Mouse (Mus musculus) A20 (cell line): ENCODE results near the gene Ldhd.
A peak's percentile ranks its signal among the peaks of the same experiment; 100 is the strongest.

Experiments
- DNase-seq: peaks from one replicate; pipeline ENCODE4 v3.0.0-alpha.2; 2011; ENCODE audit warnings: low read depth, low spot score

Gene Ldhd

DNA sequence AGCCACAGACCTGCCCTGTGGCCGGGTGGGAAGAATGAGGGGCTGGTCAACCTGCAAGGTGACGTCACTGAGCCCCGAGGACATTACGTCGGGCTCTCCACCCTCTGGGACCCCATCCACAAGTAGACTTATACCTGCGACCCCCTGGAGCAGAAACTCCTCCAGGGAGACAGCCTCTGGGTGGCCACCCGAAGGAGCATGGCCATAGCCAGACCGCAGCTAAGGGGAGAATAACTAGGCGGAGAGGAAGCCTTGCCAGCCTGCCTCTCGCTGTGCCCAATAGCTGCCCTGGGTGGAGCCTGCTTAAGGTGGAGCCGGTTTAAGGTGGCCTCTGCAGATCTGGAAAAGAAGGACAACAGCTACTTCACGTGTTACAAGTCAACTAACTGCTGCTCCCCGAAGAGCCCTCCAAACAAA is at the start of gene Ldhd:
Gene Ldhd (minus strand): TSS at position 270 of the 417 bp plus-strand sequence.
- DNase-seq: no peak

- no peak for DNase-seq
Observed at GRCm38 (mm10) chr8:111678848-111679247, 48.7 kb upstream of the Ldhd start.

DNA sequence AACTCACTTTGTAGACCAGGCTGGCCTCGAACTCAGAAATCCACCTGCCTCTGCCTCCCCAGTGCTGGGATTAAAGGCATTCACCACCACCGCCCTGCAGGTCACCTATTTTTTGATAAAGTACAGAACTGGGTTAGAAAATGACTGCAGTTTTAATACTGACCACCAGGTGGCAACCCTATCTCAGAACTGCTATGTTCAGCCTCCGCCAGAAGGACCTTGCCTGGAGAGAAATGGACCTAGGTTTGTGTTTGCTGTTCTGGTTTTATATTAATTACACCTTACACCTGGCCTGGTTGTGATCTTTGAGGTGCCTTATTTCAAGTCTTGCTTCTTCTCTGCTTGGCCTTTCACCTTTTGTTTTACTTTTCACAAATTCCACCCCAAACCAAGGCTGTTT is 47.9 kb upstream of the Ldhd start:
- peak; percentile 71 for DNase-seq

- peak; percentile 29 for DNase-seq
Observed at GRCm38 (mm10) chr8:111676237-111676636, 46.1 kb upstream of the Ldhd start.

- no peak for DNase-seq
Observed at GRCm38 (mm10) chr8:111666751-111667150, 36.6 kb upstream of the Ldhd start.

DNA sequence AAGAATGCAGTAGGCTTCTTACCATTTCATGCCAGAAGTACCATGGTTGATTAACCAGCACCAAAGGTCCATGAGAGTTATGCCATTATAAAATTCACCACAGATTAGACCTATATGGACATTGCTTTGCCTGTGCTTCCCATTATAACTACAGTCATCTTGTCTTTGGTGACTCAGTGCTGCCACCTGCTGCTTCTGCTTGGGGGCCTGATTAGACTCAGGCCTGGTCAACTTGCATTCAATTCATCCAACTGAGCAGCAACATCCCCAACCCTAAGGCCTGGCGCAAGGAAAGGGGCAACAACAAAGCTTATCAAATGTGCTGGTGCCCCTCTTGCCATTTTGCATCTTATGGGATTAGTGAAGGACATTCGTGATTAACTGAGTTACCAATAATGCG is 32.3 kb upstream of the Ldhd start:
- DNase-seq: peak; percentile 73

GRCm38 (mm10) chr8:111658819-111659423 is 28.7 kb upstream of the Ldhd start:
- peak; percentile 24 for DNase-seq

DNA sequence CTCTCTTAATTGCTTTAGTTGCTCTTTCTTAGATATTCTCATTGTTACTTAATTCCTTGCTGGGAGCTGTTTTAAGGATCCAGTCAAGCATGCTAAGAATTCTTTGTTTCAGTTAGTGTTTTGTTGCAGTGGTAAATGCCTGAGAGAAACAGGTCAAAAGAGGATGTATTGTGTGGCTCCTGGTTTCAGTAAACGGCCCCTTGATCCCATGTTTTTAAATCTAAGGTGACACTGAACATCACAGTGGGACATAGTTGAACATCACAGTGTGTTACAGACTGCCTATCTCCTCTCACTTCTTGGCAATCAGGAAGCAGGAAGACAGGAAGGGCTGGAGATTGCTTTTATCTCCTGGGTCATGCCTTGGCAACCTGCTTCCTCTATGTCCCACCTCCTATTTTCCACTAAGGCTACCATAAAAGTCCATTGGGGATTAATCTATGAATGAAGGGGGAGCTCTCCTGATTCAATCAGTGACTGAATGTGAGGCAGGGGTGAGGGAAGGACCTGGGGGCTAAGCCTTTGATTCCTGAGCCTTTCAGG is 27.2 kb upstream of the Ldhd start:
- no peak for DNase-seq

GRCm38 (mm10) chr8:111653524-111653923 is 23.4 kb upstream of the Ldhd start:
- DNase-seq: no peak

DNA sequence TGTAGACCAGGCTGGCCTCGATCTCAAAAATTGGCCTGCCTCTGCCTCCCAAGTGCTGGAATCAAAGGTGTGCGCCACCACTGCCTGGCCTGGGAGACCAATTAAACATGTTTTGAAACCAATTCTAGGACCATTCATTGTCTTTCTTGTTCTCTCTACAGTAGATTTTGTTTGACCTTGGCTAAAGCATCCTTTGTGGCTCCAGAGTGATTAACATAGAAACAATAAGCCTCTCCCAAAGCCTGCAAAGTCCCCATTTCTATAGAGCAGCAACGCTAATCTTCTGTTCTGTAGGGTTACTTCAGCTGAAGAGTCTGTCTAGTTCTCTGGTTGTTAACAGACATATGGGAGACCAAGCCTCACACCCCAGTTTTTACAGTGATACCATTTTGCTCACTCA is 20.5 kb upstream of the Ldhd start:
- DNase-seq: no peak

- no peak for DNase-seq
Observed at GRCm38 (mm10) chr8:111648834-111649233, 18.7 kb upstream of the Ldhd start.

GRCm38 (mm10) chr8:111645715-111646114 is 15.5 kb upstream of the Ldhd start:
- DNase-seq: peak; percentile 37

DNA sequence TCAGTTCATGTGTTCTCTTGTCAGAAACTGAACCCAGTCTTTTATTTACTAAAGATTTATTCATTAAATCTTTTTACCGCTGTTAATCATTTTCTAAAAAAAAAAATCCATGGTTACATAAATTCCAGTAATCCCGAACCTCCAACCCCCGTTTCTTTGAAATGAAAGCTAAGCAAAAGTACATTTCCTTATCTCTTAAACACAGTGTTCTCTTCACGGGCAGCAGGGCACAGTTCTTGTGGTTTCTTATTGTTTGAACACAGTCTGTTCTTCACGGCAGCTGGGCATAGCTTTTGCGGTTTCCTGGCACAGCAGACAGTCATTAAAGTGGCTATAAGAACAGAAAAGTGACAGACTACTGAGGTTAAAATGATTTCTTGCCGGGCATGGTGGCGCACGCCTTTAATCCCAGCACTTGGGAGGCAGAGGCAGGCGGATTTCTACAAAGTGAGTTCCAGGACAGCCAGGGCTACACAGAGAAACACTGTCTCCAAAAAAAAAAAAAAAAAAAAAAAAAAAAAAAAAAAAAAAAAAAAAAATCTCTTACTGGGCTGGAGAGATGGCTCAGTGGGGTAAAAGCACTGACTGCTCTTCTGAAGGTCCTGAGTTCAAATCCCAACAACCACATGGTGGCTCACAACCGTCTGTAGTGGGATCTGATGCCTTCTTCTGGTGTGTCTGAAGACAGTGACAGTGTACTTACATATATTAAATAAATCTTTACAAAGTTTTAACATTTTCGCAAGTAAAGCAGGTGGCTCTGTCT is 14.3 kb upstream of the Ldhd start:
- DNase-seq: peak; percentile 78

GRCm38 (mm10) chr8:111643264-111644141 is 13.3 kb upstream of the Ldhd start, which contains the start of gene Zfp1:
Gene Zfp1, plus strand, starts transcription at chr8:111643401.
- DNase-seq: peak; percentile 96

GRCm38 (mm10) chr8:111642939-111643263 is 12.7 kb upstream of the Ldhd start:
- no peak for DNase-seq

- no peak for DNase-seq
Observed at GRCm38 (mm10) chr8:111642496-111642895, 12.3 kb upstream of the Ldhd start.

DNA sequence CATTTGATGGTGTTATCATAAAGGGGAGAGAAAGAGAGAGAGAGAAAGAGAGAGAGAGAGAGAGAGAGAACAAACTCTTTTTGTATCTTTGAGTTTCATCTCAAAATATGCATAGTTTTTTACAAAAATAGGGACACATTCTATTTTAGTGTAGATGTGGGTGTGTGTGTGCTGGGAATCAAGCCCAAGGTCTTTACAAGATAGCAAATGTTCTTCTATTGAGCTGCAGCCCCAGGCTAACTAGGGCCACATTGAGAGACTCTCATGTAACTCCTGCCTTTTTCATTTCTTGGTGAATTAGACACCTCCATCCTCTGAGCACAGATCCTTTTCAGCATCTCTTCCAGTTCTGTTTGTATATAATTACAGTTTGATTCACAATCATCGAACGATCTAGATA is 10.9 kb upstream of the Ldhd start:
- DNase-seq: no peak

GRCm38 (mm10) chr8:111638086-111638485 is 7.9 kb upstream of the Ldhd start:
- no peak for DNase-seq

- no peak for DNase-seq
Observed at GRCm38 (mm10) chr8:111632976-111633375, 2.8 kb upstream of the Ldhd start.

GRCm38 (mm10) chr8:111631589-111631988 is 1.4 kb upstream of the Ldhd start:
- DNase-seq: no peak

DNA sequence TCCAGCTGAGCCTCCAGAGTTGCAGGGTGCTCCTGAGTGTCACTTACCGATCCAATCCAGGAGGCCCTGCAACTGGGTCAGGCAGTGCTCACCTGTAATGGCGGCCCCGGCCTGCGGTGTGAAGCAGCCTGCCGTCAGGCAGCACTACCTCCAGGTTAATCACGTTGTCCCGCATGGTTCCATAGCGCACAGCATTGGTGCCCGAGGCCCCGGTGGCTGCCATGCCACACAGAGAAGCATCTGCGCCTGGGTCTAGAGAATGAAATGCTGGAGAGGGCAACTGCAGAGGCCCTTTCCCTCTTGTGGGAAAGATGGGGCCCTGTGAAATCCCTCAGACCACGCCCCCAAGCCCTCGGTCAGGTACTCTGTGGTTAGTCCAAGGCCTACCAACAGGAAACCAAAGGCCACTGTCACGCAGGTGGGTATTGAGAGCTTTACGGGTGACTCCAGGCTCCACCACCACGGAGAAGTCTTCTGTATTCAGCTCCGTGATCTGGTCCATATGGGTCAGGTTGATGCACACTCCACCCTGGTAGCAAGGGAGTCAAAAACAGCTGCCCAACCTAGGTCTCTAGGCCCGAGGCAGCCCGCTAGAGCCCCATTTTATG is 1.2 kb downstream of the Ldhd start:
- no peak for DNase-seq

- no peak for DNase-seq
Observed at GRCm38 (mm10) chr8:111628401-111628800, 1.8 kb downstream of the Ldhd start.
